Comparison of ENCODE assay signal across 8 mouse cellular contexts in the genomic region with DNA sequence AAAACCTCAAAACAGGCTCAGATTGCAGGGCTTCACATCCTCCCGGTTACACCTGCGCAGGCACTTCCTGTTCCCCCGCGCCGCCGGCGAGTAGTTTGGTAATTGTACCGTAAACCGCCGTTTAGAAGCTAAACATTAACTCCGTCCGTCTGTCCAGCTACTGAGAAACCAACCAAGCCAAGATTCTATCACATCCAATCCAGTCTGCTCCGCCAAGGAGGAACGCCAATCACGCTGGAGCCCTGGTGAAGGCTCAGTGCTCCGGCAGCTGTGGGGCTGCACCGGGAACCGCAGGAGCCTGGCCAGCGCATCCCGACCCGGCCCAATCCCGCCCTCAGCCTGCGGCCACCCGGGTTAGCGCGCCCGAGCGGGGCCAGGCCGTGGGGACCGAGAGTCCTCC. TPM values are rescaled to one million over a fixed set of nuclear protein-coding genes. Genes with fewer than 3 reads are reported as not detected.
DNase-seq lines count a peak whose midpoint lies in the region; ATAC-seq and TF ChIP-seq lines count a peak whose summit lies in the region.

No protein-coding gene starts in this region.

- peak overlapping the region; percentile 95 for H3K27ac ChIP-seq in heart, embryonic 11.5 days (ENCODE audit: low read depth, low read length)
- H3K27ac ChIP-seq in ES-Bruce4 (ENCODE audit: insufficient read depth, low read length), result peak overlapping the region; percentile 80
- peak overlapping the region; percentile 92 for H3K27ac ChIP-seq in embryonic facial prominence, embryonic 13.5 days

- H3K9me3 ChIP-seq in heart, embryonic 11.5 days (replicated peaks; ENCODE audit: control insufficient read depth, low read length), result no peaks in the 10 kb centered on the region
- no peaks in the 10 kb centered on the region for H3K9me3 ChIP-seq in ES-Bruce4 (replicated peaks; ENCODE audit: control insufficient read depth, insufficient read depth, low read length, poor library complexity, severe bottlenecking)
- no peaks in the 10 kb centered on the region for H3K9me3 ChIP-seq in embryonic facial prominence, embryonic 13.5 days

- peak overlapping the region; percentile 82 for H3K4me2 ChIP-seq in heart, embryonic 11.5 days
- peak overlapping the region; percentile 73 for H3K4me2 ChIP-seq in embryonic facial prominence, embryonic 13.5 days

- no peak for TF ChIP-seq POLR2A in ES-Bruce4 (IDR thresholded peaks at IDR 0.05; ENCODE audit: insufficient read depth, low read length)

- TF ChIP-seq EP300 in ES-Bruce4 (IDR thresholded peaks at IDR 0.05; ENCODE audit: insufficient read depth, low read depth, low read length), result no peak

- H3K4me1 ChIP-seq in heart, embryonic 11.5 days (ENCODE audit: control insufficient read depth, insufficient read depth, low read length), result peaks cover 15% of the 10 kb centered on the region
- H3K4me1 ChIP-seq in ES-Bruce4 (ENCODE audit: control insufficient read depth, insufficient read depth, low read length), result peaks cover 1% of the 10 kb centered on the region
- peaks cover 5% of the 10 kb centered on the region for H3K4me1 ChIP-seq in embryonic facial prominence, embryonic 13.5 days

- no peak; the same call in 1 of the 2 replicates for ATAC-seq in heart, embryonic 11.5 days (replicated peaks; ENCODE audit: insufficient number of reproducible peaks, low FRiP score, low TSS enrichment)
- ATAC-seq in embryonic facial prominence, embryonic 13.5 days (ENCODE audit: insufficient number of reproducible peaks, insufficient read depth, low FRiP score, low TSS enrichment, low read depth), result peak; percentile 82
- ATAC-seq in megakaryocyte progenitor cell, adult 5-6 weeks (replicated peaks; ENCODE audit: poor library complexity), result peak; percentile 54

- no peak for DNase-seq in heart, adult 18-20 months
- peak; percentile 92 for DNase-seq in kidney, adult 9 months
- DNase-seq in telencephalon, adult 2 months (ENCODE audit: low read depth, low spot score), result peak; percentile 44
- no peak for DNase-seq in layer of hippocampus, adult 9-10 months (ENCODE audit: low spot score)

- peak overlapping the region; percentile 99 for H3K9ac ChIP-seq in heart, embryonic 11.5 days (ENCODE audit: low read depth, low read length)
- H3K9ac ChIP-seq in ES-Bruce4 (ENCODE audit: low read depth, poor library complexity, severe bottlenecking), result peak overlapping the region; percentile 73
- H3K9ac ChIP-seq in embryonic facial prominence, embryonic 13.5 days, result peak overlapping the region; percentile 77

- H3K4me3 ChIP-seq in heart, embryonic 11.5 days (ENCODE audit: low read depth, low read length), result peak overlapping the region; percentile 87
- peak overlapping the region; percentile 85 for H3K4me3 ChIP-seq in ES-Bruce4 (ENCODE audit: low read depth, low read length)
- peak overlapping the region; percentile 84 for H3K4me3 ChIP-seq in embryonic facial prominence, embryonic 13.5 days

- no peaks in the 10 kb centered on the region for H3K27me3 ChIP-seq in heart, embryonic 11.5 days (ENCODE audit: control insufficient read depth, insufficient read depth, low read length)
- H3K27me3 ChIP-seq in ES-Bruce4 (ENCODE audit: control insufficient read depth, insufficient read depth, low read length, poor library complexity, severe bottlenecking), result no peaks in the 10 kb centered on the region
- H3K27me3 ChIP-seq in embryonic facial prominence, embryonic 13.5 days, result no peaks in the 10 kb centered on the region

- 1% methylated on average over 30 of the region's 30 CpGs for WGBS in heart, embryonic 11.5 days (ENCODE audit: insufficient replicate concordance)
- WGBS in embryonic facial prominence, embryonic 13.5 days, result under 1% methylated on average over 30 of the region's 30 CpGs

- peaks cover 4% of the 10 kb centered on the region; the same call in 1 of the 2 replicates for H3K36me3 ChIP-seq in heart, embryonic 11.5 days (ENCODE audit: control insufficient read depth, insufficient read depth, low read length)
- H3K36me3 ChIP-seq in ES-Bruce4 (ENCODE audit: control insufficient read depth, insufficient read depth, low read length, poor library complexity, severe bottlenecking), result peaks cover 4% of the 10 kb centered on the region
- H3K36me3 ChIP-seq in embryonic facial prominence, embryonic 13.5 days, result no peaks in the 10 kb centered on the region

- no peak for TF ChIP-seq CTCF in ES-Bruce4 (IDR thresholded peaks at IDR 0.05; ENCODE audit: low read depth, low read length)

RNA-seq across cellular contexts. Expression of gene Usp53, which starts 0.5 kb away (rescaled TPM):
- 7.9 and 11.0 TPM in 2 replicates for polyA plus RNA-seq in heart, embryonic 11.5 days (2014; fragmentation: Nextera tagmentation; extraction: Ambion mirVana)
- total RNA-seq in heart, adult 18-20 months (2021), result 10 to 100 TPM in 1 of 2 experiments, 1 to 10 TPM in 1; 8.7 to 12.4 TPM
- polyA plus RNA-seq in ES-Bruce4 (2011; ENCODE audit: insufficient read depth, insufficient read length, low read depth, missing spikeins), result 19.5 and 19.6 TPM in 2 replicates
- 6.5 and 7.3 TPM in 2 replicates for polyA plus RNA-seq in embryonic facial prominence, embryonic 13.5 days (2015; fragmentation: Nextera tagmentation; extraction: Ambion mirVana)
- 5.6 and 6.9 TPM in 2 replicates for total RNA-seq in megakaryocyte progenitor cell, adult 5-6 weeks (2015)
- total RNA-seq in megakaryocyte progenitor cell, adult 5-6 weeks (2017), result 4.5 and 5.7 TPM in 2 replicates

RNA-seq across cellular contexts. Expression of gene Myoz2, which starts 51.0 kb away (rescaled TPM):
- 100 and 111 TPM in 2 replicates for polyA plus RNA-seq in heart, embryonic 11.5 days (2014; fragmentation: Nextera tagmentation; extraction: Ambion mirVana)
- total RNA-seq in heart, adult 18-20 months (2021), result 1,000 to 10,000 TPM; 1,411 to 1,554 TPM
- polyA plus RNA-seq in ES-Bruce4 (2011; ENCODE audit: insufficient read depth, insufficient read length, low read depth, missing spikeins), result not detected in 2 replicates
- polyA plus RNA-seq in embryonic facial prominence, embryonic 13.5 days (2015; fragmentation: Nextera tagmentation; extraction: Ambion mirVana), result 1.5 and 1.9 TPM in 2 replicates
- total RNA-seq in megakaryocyte progenitor cell, adult 5-6 weeks (2015), result not detected in 2 replicates
- not detected in 2 replicates for total RNA-seq in megakaryocyte progenitor cell, adult 5-6 weeks (2017)

RNA-seq across cellular contexts. Expression of gene 1810037I17Rik, which starts 59.8 kb away (rescaled TPM):
- polyA plus RNA-seq in heart, embryonic 11.5 days (2014; fragmentation: Nextera tagmentation; extraction: Ambion mirVana), result 138 and 147 TPM in 2 replicates
- total RNA-seq in heart, adult 18-20 months (2021), result 100 to 1,000 TPM in 1 of 2 experiments, 10 to 100 TPM in 1; 95.3 to 119 TPM
- 96.2 and 101 TPM in 2 replicates for polyA plus RNA-seq in ES-Bruce4 (2011; ENCODE audit: insufficient read depth, insufficient read length, low read depth, missing spikeins)
- polyA plus RNA-seq in embryonic facial prominence, embryonic 13.5 days (2015; fragmentation: Nextera tagmentation; extraction: Ambion mirVana), result 89.9 and 107 TPM in 2 replicates
- total RNA-seq in megakaryocyte progenitor cell, adult 5-6 weeks (2015), result 65.0 and 75.6 TPM in 2 replicates
- 29.4 and 34.7 TPM in 2 replicates for total RNA-seq in megakaryocyte progenitor cell, adult 5-6 weeks (2017)

Comparison
In these comparisons a context has a peak if more than half of its experiments do, and no peak if none do; other contexts are left out.
1. DNase-seq: peak in kidney, adult 9 months (single experiment) and telencephalon, adult 2 months (single experiment); none in heart, adult 18-20 months (0 of 2) and layer of hippocampus, adult 9-10 months (single experiment).
2. RNA of gene Myoz2, which starts 51.0 kb away (polyA plus RNA-seq): 100 to 111 TPM in heart, embryonic 11.5 days; 1.5 to 1.9 TPM in embryonic facial prominence, embryonic 13.5 days and not detected in ES-Bruce4; every median in the first group is over 10 times any median in the second.
3. Peak in every context shown above with its lines, with median percentiles within 50 percentile points of each other: H3K27ac ChIP-seq, H3K4me3 ChIP-seq and H3K9ac ChIP-seq.